Mouse (Mus musculus) cerebellum, adult 9-11 months (tissue): ENCODE results near the gene Mmd.

Experiments used
- DNase-seq: peaks from one replicate; pipeline ENCODE4 v3.0.0; 2022

Mmd gene

DNA sequence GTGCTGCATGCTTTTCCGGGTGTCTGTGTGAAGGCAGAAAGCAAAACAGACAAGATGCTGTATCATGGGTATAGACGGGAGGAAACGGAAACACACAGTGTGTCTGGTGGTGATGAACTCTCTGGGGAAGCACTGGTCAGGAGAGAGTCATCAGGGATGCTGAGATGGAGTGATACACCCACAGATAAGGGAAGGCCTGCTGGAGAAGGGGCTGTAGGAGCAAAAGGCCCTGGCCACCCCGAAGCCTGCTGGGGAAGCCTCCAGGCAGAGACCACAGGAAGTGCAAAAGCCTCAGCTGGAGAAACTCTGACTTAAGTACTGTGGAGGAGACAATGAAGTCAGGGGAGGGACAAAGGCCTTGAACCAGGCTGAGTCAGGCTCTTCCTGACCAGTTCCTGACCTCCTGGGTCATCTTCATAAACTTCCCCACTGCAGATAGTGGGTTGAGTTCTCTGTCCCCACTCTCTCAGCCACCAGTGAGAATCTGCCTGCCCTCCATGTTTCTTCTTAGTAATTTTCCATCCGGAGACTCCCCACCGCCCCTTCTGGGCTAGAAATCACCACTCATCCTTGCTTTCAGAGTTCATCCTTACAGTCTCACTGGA lies 37.4 kb downstream of the Mmd start:
- no peak for DNase-seq

DNA sequence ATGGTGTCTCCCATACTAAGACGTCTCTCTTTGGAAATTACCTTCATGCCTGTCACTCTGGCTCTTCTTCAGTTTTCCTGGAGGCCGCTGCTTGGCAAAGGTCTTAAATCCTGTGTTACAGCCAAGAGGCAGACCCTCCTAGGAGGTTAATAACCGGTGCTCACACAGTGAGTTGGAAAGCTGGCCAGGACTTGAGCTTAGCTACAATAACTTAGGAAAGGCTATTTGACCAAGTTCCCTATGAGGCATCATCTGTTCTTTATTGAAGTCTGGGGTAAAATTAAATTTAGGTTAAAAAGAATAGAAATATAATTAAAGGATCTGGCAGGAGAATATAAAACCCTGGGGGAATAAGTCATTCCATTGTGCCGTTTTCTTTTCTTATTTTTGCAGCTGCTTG lies 41.9 kb downstream of the Mmd start:
- no peak for DNase-seq

GRCm38 (mm10) chr11:90292766-90293165 lies 43.5 kb downstream of the Mmd start:
- DNase-seq, result no peak

DNA sequence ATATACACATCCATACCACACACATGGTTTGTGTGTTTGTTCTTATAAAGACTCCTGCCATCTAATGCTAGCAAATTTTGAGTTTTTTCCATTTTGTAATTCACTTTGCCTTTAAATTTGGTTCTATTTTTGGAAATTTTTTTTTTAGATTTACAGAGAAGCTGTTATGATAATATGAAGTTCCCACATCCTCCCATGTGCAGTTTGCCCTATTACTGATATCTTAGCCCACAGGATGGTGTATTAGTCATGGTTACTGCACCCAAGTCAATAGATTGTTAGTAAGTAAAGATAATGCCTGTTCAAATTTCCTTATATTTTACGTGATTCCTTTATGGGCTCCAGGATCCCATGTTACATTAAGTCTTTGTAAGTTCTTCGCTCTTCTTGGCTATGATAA lies 45.4 kb downstream of the Mmd start:
- no peak for DNase-seq

- no peak for DNase-seq
These were observed 56.8 kb downstream of the Mmd start for GRCm38 (mm10) chr11:90306067-90306466.

- peak; percentile 35 for DNase-seq
These were observed 57.7 kb downstream of the Mmd start for GRCm38 (mm10) chr11:90306993-90307392.

GRCm38 (mm10) chr11:90314606-90315005 lies 65.3 kb downstream of the Mmd start:
- DNase-seq, result no peak

DNA sequence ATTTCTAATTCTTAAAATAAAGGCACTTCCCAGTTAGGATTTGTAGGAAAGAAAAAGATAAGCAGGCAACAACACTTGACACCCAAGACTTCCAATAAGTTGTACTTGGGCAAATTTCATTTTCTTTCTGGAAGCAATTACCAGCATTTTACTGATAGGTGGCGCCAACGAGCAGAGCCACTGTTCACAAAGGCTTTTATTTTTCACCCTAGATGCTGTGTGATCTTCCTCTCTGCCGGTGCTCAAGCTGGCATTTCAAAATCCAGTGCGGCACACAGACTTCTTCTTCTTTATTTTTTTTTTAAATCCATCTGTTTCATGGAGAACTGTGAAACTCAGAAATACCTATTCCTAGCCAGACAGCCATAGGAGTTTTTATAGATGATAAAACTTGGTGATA lies 68.2 kb downstream of the Mmd start:
- DNase-seq, result peak; percentile 45

GRCm38 (mm10) chr11:90320922-90321321 lies 71.7 kb downstream of the Mmd start:
- DNase-seq, result no peak

DNA sequence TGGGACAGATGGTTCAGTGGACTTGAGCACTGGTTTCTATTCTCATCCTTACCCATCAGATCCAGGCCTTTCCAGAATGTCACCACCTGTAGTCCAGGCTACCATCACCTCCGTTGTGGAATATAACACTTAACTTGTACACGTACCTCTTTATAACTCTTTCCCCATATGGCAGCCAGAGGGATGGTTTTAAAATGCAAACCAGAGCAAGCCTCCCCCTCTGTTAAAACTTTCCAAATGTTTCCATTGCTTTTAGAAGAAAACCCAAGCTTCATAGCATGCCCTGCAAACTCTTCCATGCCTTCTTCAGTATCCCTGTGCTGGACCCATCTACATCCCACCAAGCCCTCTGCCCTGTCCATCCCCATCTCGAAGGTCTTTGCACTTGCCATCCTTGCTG lies 75.3 kb downstream of the Mmd start:
- DNase-seq, result no peak

GRCm38 (mm10) chr11:90326146-90326545 lies 76.9 kb downstream of the Mmd start:
- no peak for DNase-seq

GRCm38 (mm10) chr11:90326836-90327235 lies 77.6 kb downstream of the Mmd start:
- DNase-seq, result no peak
